Mouse (Mus musculus): ENCODE results near the gene Gorasp1. TPM values are rescaled to one million over a fixed set of nuclear protein-coding genes. Genes with fewer than 3 reads are reported as not detected.

The Gorasp1 gene
- polyA plus RNA-seq, 1 experiment from 2014 or later: 20.9 TPM

DNA sequence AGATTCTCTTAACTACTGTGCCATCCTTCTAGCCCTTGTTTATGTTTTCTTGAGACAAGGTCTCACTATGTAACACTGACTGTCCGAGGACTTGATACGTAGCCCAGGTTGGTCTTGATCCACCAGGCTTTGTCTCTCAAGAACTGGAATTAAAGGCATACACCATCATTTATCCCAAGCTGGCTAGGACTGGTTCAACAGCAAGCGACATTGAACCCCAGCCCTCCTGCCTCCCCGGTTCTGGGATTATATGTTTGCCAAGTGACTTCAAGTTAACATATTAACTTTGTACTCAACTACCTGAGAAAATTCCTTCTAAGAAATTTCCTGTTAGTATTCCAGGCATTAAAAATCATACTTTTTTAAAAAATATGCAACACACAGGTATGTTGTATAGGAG lies 37.9 kb upstream of the Gorasp1 start:
- no peak overlapping the region for H3K4me3 ChIP-seq (ENCODE audit: low read depth, low read length)
- no peak overlapping the region for H3K27ac ChIP-seq (ENCODE audit: low read length)
- no peak for ATAC-seq (ENCODE audit: insufficient number of reproducible peaks, insufficient read depth, low FRiP score, low read depth)
- H3K9me3 ChIP-seq (ENCODE audit: control insufficient read depth, low read depth, low read length): no peaks in the 10 kb centered on the region
- WGBS: 88% methylated on average over 4 of the region's 4 CpGs
- H3K4me1 ChIP-seq (ENCODE audit: control insufficient read depth, insufficient read depth, low read length): peaks cover 33% of the 10 kb centered on the region
- no peak overlapping the region for H3K4me2 ChIP-seq (replicated peaks; ENCODE audit: low read depth, low read length)
- H3K9ac ChIP-seq (replicated peaks; ENCODE audit: low read depth, low read length): no peak overlapping the region
- H3K36me3 ChIP-seq (ENCODE audit: control insufficient read depth, insufficient read depth, low read length): peaks cover 27% of the 10 kb centered on the region; the same call in 1 of the 2 replicates
- no peaks in the 10 kb centered on the region for H3K27me3 ChIP-seq (ENCODE audit: control insufficient read depth, insufficient read depth, low read length)

DNA sequence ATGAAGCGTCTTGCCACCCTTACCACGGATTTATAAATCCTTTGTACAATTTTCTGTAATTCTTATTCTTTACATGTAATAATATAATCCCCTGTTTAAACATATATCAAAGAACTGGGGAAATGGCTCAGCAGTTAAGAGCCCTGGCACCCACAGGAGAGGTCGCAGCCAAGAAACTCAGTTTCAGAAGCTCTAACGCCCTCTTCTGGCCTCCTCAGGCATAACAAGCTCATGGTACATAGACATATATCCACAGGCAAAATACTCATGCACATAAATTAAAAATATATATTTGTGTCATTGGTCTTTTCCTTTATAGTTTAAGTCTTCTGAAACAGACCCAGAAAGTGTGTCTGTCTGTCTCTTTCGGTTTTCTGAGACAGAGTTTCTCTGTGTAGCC lies 37.2 kb upstream of the Gorasp1 start:
- H3K4me1 ChIP-seq (ENCODE audit: control insufficient read depth, insufficient read depth, low read length): peaks cover 29% of the 10 kb centered on the region
- H3K4me3 ChIP-seq (ENCODE audit: low read depth, low read length): no peak overlapping the region
- ATAC-seq (ENCODE audit: insufficient number of reproducible peaks, insufficient read depth, low FRiP score, low read depth): no peak
- H3K27me3 ChIP-seq (ENCODE audit: control insufficient read depth, insufficient read depth, low read length): no peaks in the 10 kb centered on the region
- no peak overlapping the region for H3K9ac ChIP-seq (replicated peaks; ENCODE audit: low read depth, low read length)
- peaks cover 27% of the 10 kb centered on the region; the same call in 1 of the 2 replicates for H3K36me3 ChIP-seq (ENCODE audit: control insufficient read depth, insufficient read depth, low read length)
- no peaks in the 10 kb centered on the region for H3K9me3 ChIP-seq (ENCODE audit: control insufficient read depth, low read depth, low read length)
- H3K27ac ChIP-seq (ENCODE audit: low read length): no peak overlapping the region
- H3K4me2 ChIP-seq (replicated peaks; ENCODE audit: low read depth, low read length): no peak overlapping the region
- WGBS: 80% methylated on average over 5 of the region's 5 CpGs

DNA sequence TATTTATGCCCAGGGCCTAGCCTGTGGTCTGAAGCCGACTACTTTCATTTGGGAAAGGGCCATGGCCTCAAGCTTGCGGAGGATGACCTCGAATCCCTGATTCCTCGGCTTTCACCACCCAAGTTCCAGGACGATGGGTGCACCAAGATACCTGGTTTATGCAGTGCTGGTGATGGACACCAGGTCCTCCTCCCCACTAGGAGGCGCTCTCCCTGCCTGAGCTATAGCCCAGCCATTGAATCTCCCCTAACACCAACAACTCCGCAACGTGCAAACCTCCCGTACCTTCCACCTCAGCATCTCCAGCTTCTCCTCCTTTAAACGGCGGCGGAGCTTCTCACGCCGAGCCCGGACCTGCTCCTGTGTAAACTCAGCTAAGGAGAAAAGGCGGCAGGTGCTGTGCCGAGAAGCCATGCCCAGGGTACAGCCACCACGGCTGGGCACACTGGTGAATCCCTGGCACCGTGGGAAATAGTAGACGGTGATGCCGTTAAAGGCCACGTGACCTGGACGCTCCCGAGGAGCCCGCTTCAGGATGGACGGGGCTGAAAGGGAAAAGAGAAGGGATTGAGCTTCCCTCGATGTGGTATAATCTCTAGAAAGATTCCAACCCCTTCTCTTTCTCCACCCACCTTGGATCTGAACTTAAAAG lies 36.6 kb upstream of the Gorasp1 start:
- Histone ChIP-seq H3K4me1 (ENCODE audit: control insufficient read depth, insufficient read depth, low read length) (peaks cover 27% of the 10 kb centered on the region), H3K27me3 (ENCODE audit: control insufficient read depth, insufficient read depth, low read length) (no peaks in the 10 kb centered on the region), H3K36me3 (ENCODE audit: control insufficient read depth, insufficient read depth, low read length) (peaks cover 27% of the 10 kb centered on the region; the same call in 1 of the 2 replicates), H3K4me2 (replicated peaks; ENCODE audit: low read depth, low read length) (no peak overlapping the region), H3K27ac (ENCODE audit: low read length) (no peak overlapping the region), H3K4me3 (ENCODE audit: low read depth, low read length) (no peak overlapping the region), H3K9me3 (ENCODE audit: control insufficient read depth, low read depth, low read length) (no peaks in the 10 kb centered on the region), H3K9ac (replicated peaks; ENCODE audit: low read depth, low read length) (no peak overlapping the region)
- no peak for ATAC-seq (ENCODE audit: insufficient number of reproducible peaks, insufficient read depth, low FRiP score, low read depth)
- WGBS: 94% methylated on average over 27 of the region's 27 CpGs

DNA sequence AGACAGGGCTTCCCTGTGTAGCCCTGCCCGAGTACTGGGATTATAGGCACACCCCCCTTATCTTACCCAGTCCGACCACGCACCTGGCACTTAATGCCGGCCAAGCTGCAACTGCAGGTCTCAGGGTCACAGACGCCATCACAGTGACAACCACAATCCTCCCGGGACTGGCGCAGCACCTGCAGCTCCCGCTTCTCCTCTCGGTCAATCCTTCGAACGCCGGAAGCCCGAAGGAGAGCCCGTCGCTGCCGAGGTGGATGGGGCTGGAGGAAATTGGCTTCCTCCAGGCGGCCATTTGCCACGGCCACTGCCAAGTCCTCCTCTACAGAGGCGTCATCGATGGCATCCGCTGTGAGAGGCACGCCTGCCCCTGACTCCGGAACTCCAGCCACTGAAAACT lies 35.9 kb upstream of the Gorasp1 start:
- WGBS: 93% methylated on average over 23 of the region's 23 CpGs
- ATAC-seq (ENCODE audit: insufficient number of reproducible peaks, insufficient read depth, low FRiP score, low read depth): no peak
- H3K36me3 ChIP-seq (ENCODE audit: control insufficient read depth, insufficient read depth, low read length): peaks cover 27% of the 10 kb centered on the region; the same call in 1 of the 2 replicates
- no peak overlapping the region for H3K4me2 ChIP-seq (replicated peaks; ENCODE audit: low read depth, low read length)
- H3K9ac ChIP-seq (replicated peaks; ENCODE audit: low read depth, low read length): no peak overlapping the region
- peaks cover 21% of the 10 kb centered on the region for H3K4me1 ChIP-seq (ENCODE audit: control insufficient read depth, insufficient read depth, low read length)
- H3K4me3 ChIP-seq (ENCODE audit: low read depth, low read length): no peak overlapping the region
- no peak overlapping the region for H3K27ac ChIP-seq (ENCODE audit: low read length)
- no peaks in the 10 kb centered on the region for H3K9me3 ChIP-seq (ENCODE audit: control insufficient read depth, low read depth, low read length)
- H3K27me3 ChIP-seq (ENCODE audit: control insufficient read depth, insufficient read depth, low read length): no peaks in the 10 kb centered on the region

GRCm38 (mm10) chr9:119972582-119972981 lies 35.2 kb upstream of the Gorasp1 start:
- no peak for ATAC-seq (ENCODE audit: insufficient number of reproducible peaks, insufficient read depth, low FRiP score, low read depth)

DNA sequence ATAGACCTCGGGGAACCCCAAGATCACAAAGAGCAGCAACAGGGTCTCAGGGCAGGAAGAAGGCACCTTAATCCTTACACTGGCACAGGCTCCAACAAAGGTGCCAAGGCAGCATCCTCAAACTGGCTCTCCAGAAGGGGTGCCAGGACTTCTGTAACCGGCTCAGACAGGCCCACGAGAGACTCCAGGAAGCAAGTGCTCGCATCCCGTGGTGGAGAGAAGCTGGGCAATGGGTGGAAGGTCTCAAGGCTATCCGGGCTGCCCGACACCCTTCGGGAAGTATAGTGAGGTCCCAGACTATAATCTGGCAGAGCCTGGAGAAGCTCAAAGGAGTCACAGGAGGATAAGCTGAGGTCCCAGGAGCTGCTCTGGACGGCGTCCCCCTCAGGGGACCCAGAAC lies 34.8 kb upstream of the Gorasp1 start:
- 97% methylated on average over 10 of the region's 10 CpGs for WGBS
- ATAC-seq (ENCODE audit: insufficient number of reproducible peaks, insufficient read depth, low FRiP score, low read depth): no peak

More at GRCm38 (mm10) chr9:119972582-119972981, 35.2 kb upstream of the Gorasp1 start:
- WGBS: 88% methylated on average over 12 of the region's 12 CpGs
- Histone ChIP-seq H3K36me3 (ENCODE audit: control insufficient read depth, insufficient read depth, low read length) (peaks cover 27% of the 10 kb centered on the region; the same call in 1 of the 2 replicates), H3K9ac (replicated peaks; ENCODE audit: low read depth, low read length) (no peak overlapping the region), H3K4me2 (replicated peaks; ENCODE audit: low read depth, low read length) (no peak overlapping the region), H3K27ac (ENCODE audit: low read length) (no peak overlapping the region), H3K9me3 (ENCODE audit: control insufficient read depth, low read depth, low read length) (no peaks in the 10 kb centered on the region), H3K4me3 (ENCODE audit: low read depth, low read length) (no peak overlapping the region), H3K27me3 (ENCODE audit: control insufficient read depth, insufficient read depth, low read length) (no peaks in the 10 kb centered on the region), H3K4me1 (ENCODE audit: control insufficient read depth, insufficient read depth, low read length) (peaks cover 14% of the 10 kb centered on the region; the same call in 1 of the 2 replicates)

DNA sequence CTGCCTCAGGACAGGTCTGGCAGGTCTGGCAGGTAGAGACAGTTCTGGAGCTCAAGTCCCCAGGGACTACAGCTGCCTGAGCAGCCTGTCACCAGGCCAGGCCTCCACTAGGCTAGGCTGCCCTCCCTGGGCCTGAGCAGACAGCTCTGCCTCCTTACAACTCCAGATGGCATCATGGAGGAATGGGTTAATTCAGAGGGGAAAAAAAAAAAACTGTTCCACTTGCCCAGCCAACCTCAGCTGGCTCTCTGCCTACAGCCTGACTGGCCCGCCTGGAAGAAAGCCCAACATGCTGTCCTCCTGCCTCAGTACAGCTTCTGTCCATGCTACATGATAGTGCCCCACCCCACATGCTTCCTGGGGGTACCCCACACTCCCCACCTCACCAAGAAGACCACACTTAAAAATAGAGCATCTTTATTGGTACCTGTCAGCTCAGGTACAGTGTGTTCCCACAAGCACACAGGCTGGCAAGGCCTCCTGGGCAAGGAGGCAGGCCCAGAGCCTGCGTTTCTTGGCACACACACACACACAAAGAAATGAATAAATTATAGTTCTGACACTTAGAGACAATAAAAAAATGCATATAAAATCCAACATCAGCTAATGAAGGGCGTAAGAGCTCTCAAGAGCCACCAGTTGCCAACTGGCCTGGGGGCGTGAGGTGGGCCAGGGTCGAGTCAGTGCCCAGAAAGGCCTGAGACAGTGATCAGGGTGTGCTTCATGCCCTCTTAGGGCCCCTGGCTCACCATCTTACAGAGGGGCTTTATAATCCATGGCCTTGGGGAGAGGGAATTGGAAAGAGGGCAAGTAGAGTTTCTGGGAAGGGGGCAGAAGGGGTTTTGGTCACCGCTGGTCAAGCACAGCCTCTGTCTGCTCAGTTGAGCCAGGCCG lies 33.6 kb upstream of the Gorasp1 start:
- Histone ChIP-seq H3K4me2 (replicated peaks; ENCODE audit: low read depth, low read length) (no peak overlapping the region), H3K4me1 (ENCODE audit: control insufficient read depth, insufficient read depth, low read length) (no peaks in the 10 kb centered on the region), H3K4me3 (ENCODE audit: low read depth, low read length) (no peak overlapping the region), H3K9me3 (ENCODE audit: control insufficient read depth, low read depth, low read length) (no peaks in the 10 kb centered on the region), H3K27me3 (ENCODE audit: control insufficient read depth, insufficient read depth, low read length) (no peaks in the 10 kb centered on the region), H3K27ac (ENCODE audit: low read length) (no peak overlapping the region), H3K9ac (replicated peaks; ENCODE audit: low read depth, low read length) (no peak overlapping the region), H3K36me3 (ENCODE audit: control insufficient read depth, insufficient read depth, low read length) (peaks cover 27% of the 10 kb centered on the region; the same call in 1 of the 2 replicates)
- ATAC-seq (ENCODE audit: insufficient number of reproducible peaks, insufficient read depth, low FRiP score, low read depth): no peak; the same call in 1 of the 2 replicates
- 83% methylated on average over 7 of the region's 7 CpGs for WGBS

More for the DNA sequence above, 34.8 kb upstream of the Gorasp1 start:
- Histone ChIP-seq H3K27ac (ENCODE audit: low read length) (no peak overlapping the region), H3K4me2 (replicated peaks; ENCODE audit: low read depth, low read length) (no peak overlapping the region), H3K9ac (replicated peaks; ENCODE audit: low read depth, low read length) (no peak overlapping the region), H3K36me3 (ENCODE audit: control insufficient read depth, insufficient read depth, low read length) (peaks cover 27% of the 10 kb centered on the region; the same call in 1 of the 2 replicates), H3K9me3 (ENCODE audit: control insufficient read depth, low read depth, low read length) (no peaks in the 10 kb centered on the region), H3K27me3 (ENCODE audit: control insufficient read depth, insufficient read depth, low read length) (no peaks in the 10 kb centered on the region), H3K4me3 (ENCODE audit: low read depth, low read length) (no peak overlapping the region), H3K4me1 (ENCODE audit: control insufficient read depth, insufficient read depth, low read length) (peaks cover 9% of the 10 kb centered on the region; the same call in 1 of the 2 replicates)

- 42% methylated on average over 6 of the region's 6 CpGs for WGBS
- no peak overlapping the region for H3K27ac ChIP-seq (ENCODE audit: low read length)
- no peak overlapping the region for H3K4me2 ChIP-seq (replicated peaks; ENCODE audit: low read depth, low read length)
- peaks cover 27% of the 10 kb centered on the region; the same call in 1 of the 2 replicates for H3K36me3 ChIP-seq (ENCODE audit: control insufficient read depth, insufficient read depth, low read length)
- H3K9me3 ChIP-seq (ENCODE audit: control insufficient read depth, low read depth, low read length): no peaks in the 10 kb centered on the region
- ATAC-seq (ENCODE audit: insufficient number of reproducible peaks, insufficient read depth, low FRiP score, low read depth): no peak
- H3K27me3 ChIP-seq (ENCODE audit: control insufficient read depth, insufficient read depth, low read length): no peaks in the 10 kb centered on the region
- no peak overlapping the region for H3K9ac ChIP-seq (replicated peaks; ENCODE audit: low read depth, low read length)
- H3K4me1 ChIP-seq (ENCODE audit: control insufficient read depth, insufficient read depth, low read length): no peaks in the 10 kb centered on the region
- no peak overlapping the region for H3K4me3 ChIP-seq (ENCODE audit: low read depth, low read length)
Measured at GRCm38 (mm10) chr9:119970221-119970620, 32.9 kb upstream of the Gorasp1 start.
